Mouse (Mus musculus): ENCODE results near the gene Wnt7a. TPM values are rescaled to one million over a fixed set of nuclear protein-coding genes. Genes with fewer than 3 reads are reported as not detected.
A peak's percentile ranks its signal among the peaks of the same experiment; 100 is the strongest.

Gene Wnt7a
- total RNA-seq, 2 experiments from 2014 or later, result not detected

DNA sequence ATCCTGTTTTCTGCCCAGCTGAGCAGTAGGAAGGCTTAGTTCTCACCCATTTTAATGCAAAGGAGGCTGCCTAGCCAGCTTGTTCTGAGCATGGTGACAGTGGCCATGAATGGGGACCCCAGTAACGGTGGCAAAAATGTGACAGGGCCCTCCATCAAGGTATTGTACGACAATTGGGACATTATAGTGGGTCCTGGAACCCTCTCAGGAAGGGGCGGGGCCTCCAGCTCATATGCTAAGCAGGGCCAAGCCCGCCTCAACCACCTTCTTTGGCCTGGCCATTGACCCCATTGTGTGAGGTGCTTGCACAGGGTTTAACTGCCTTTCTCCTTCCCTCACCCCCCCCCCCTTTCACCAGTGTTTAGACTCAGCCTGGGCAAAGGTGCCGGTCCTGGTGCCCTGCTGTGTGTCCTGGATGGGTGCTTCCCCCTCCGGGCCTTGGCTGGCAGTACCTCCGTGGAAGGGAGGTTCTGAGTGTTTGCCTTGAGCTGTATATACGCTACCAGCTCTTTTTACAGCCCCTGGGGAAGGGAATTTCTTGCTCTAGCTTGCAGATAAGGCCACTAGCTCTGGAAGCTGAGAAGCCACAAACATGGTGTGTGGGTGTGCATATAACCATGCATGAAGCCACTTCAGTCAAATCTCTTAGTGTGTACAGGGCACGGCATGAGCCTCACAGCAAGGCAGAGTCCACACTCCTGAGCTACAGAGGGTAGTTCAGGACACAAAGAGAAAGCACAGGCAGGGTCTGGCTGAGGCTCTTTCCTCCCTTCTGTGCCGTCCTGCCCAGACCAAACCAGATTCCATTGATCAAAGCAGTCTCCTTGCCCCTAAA, 64.9 kb downstream of the Wnt7a start:
- ATAC-seq (ENCODE audit: poor library complexity, severe bottlenecking), result no peak

GRCm38 (mm10) chr6:91345091-91345490, 66.1 kb downstream of the Wnt7a start:
- no peak for ATAC-seq (ENCODE audit: poor library complexity, severe bottlenecking)

- no peak for ATAC-seq (ENCODE audit: poor library complexity, severe bottlenecking)
Measured at GRCm38 (mm10) chr6:91339612-91340246, 71.4 kb downstream of the Wnt7a start.

- ATAC-seq (ENCODE audit: poor library complexity, severe bottlenecking), result no peak
Measured at GRCm38 (mm10) chr6:91335470-91335869, 75.7 kb downstream of the Wnt7a start.

DNA sequence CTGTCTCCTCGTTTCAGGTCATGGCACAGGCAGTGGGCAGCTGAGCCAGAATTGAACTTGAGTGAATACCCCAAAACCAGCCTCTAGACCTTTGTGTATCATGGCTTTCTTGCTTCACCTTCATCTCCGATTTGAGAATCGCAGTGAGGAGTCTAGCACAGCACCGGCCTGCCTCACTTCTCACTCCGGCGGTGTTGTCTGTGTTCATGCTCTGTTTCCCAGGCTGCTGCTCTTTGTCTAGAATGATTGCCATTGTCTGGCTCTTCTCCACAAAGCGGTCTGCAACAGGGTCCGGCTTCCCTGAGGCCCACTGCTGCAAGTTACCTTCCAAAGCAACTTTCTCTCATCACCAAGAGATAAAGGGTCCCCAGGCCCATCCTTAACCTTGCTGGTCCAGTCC, 79.3 kb downstream of the Wnt7a start:
- ATAC-seq (ENCODE audit: poor library complexity, severe bottlenecking), result no peak

DNA sequence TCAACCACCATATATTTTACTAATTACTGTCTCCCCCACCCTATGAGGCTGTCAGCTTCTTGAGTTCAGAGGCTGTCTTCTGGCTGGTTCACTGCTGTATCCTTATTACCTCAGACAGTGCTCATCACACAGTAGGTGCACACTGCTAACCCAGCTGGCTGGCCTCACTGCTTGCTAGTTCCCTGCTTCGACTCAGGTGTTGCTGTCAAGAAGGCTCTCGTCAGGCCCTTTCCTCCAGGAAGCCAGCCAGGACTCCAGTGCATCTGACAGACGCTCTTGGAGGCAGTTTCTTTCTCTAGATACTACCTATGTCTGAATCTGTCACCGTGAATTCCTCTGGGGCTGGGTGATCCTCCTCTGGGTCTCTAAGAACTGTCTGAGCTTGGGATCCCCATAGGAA, 85.6 kb downstream of the Wnt7a start:
- ATAC-seq (ENCODE audit: poor library complexity, severe bottlenecking), result no peak

GRCm38 (mm10) chr6:91324752-91325151, 86.4 kb downstream of the Wnt7a start:
- no peak for ATAC-seq (ENCODE audit: poor library complexity, severe bottlenecking)

- ATAC-seq (ENCODE audit: poor library complexity, severe bottlenecking), result 0 out of 2 replicates have a peak, but pooled peaks have one; percentile 38
Measured at GRCm38 (mm10) chr6:91322001-91322772, 89.0 kb downstream of the Wnt7a start.

Other genes with a start within 250 kb of the Wnt7a start
- not detected in 2 replicates for gene Fbln2, start 198.9 kb downstream of the Wnt7a start, total RNA-seq (2015)
- not detected in 2 replicates for gene Fbln2, start 198.9 kb downstream of the Wnt7a start, total RNA-seq (2017)
- gene Chchd4, start 62.2 kb upstream of the Wnt7a start, total RNA-seq (2015), result 6.2 and 7.3 TPM in 2 replicates
- 6.1 and 7.1 TPM in 2 replicates for gene Chchd4, start 62.2 kb upstream of the Wnt7a start, total RNA-seq (2017)
- 62.2 and 66.7 TPM in 2 replicates for gene Tmem43, start 62.3 kb upstream of the Wnt7a start, total RNA-seq (2015)
- 87.3 and 104 TPM in 2 replicates for gene Tmem43, start 62.3 kb upstream of the Wnt7a start, total RNA-seq (2017)
- gene Xpc, start 104.5 kb upstream of the Wnt7a start, total RNA-seq (2015), result 9.6 and 11.6 TPM in 2 replicates
- gene Xpc, start 104.5 kb upstream of the Wnt7a start, total RNA-seq (2017), result 36.8 and 41.5 TPM in 2 replicates
- 84.7 and 89.8 TPM in 2 replicates for gene Lsm3, start 104.6 kb upstream of the Wnt7a start, total RNA-seq (2015)
- 196 and 288 TPM in 2 replicates for gene Lsm3, start 104.6 kb upstream of the Wnt7a start, total RNA-seq (2017)

Data from megakaryocyte, adult 5-6 weeks (primary cell).